Mouse (Mus musculus) gastrocnemius, postnatal 14 days (tissue): ENCODE data around the gene Gngt2. TPM values are rescaled to one million over a fixed set of nuclear protein-coding genes. Genes with fewer than 3 reads are reported as not detected.
"Not testable (repeated sequence)": the region's sequence is repeated elsewhere in the genome, so short reads cannot be mapped to it uniquely, and the experiment has no call there.

Experiments used
- DNase-seq: peaks from one replicate; pipeline ENCODE4 v3.0.0; 2021; ENCODE audit warnings: mixed read lengths
- intact Hi-C: fragments of 180-260 bp; cut with DNase I; formaldehyde crosslinking; loops from one replicate; pipeline ENCODE4 v1.15.1; 2025; ENCODE audit warnings: low total_unique reads
- total RNA-seq, 2 experiments: library from RNA; stranded (reverse); gene quantifications; 2 replicates each; pipeline ENCODE4 v1.2.3; 2021

Gene Gngt2
- total RNA-seq, 2 experiments from 2014 or later: 7.1 to 8.1 TPM

DNA sequence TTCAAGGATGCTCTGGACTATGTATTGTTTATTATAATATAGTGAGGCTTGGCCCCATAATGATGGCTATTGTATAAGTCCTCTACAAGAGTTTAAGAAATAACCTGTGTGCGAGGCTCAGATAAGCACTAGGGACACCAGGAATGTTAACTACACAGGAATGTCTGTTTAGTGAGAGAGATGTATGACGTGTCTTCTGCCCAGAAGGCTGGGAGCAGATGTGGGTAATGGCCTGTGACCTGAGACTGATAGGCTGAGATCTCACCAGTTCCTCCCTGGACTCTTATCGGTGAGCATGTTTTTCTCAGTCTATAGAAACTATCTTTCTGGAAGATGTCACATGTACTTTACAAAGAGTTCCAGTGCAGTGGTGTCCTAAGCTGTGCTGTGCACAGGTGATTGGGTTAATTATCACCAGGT lies 23.1 kb downstream of the Gngt2 start:
- intact Hi-C loops: no loop called here
- DNase-seq: no peak

DNA sequence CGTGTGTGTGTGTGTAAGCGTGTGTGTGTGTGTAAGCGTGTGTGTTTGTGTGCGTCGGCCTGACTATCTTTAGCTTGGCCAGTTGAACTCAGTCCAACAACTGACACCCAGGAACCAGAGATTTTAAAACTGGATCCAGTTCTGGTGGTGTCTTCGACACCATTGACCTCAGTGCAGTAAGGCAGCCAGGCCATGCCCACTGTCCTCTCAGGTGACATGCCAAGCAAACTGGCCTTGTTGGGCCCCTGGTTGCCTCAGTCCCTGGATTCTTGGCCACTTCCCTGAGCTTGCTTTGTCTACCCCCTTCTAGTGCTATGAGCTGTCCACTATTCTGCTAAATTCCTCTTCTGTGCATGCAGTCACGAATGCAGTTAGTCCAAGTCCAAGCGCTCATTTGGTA lies 24.4 kb downstream of the Gngt2 start:
- intact Hi-C loops: no loop called here
- DNase-seq: no peak

DNA sequence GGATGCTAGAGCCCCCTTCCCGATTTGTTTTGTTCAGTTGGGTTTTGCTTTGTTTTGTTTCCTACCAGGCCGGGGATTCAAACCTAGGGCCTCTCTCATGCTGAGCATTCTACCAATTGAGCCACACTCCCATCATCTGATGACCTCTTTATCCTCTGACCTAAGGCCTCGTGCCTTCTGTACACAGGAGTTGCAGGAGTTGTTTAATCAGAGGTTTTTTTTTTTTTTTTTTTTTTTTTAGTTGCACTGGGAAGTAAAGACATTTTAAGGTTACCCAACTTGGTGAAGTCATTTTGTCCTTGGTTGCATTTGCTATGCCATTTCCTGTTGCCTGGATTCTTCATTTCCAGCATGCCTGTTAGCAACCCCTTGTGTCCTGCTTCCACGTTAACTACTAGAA lies 32.4 kb downstream of the Gngt2 start:
- intact Hi-C loops: no loop called here
- DNase-seq: no peak

DNA sequence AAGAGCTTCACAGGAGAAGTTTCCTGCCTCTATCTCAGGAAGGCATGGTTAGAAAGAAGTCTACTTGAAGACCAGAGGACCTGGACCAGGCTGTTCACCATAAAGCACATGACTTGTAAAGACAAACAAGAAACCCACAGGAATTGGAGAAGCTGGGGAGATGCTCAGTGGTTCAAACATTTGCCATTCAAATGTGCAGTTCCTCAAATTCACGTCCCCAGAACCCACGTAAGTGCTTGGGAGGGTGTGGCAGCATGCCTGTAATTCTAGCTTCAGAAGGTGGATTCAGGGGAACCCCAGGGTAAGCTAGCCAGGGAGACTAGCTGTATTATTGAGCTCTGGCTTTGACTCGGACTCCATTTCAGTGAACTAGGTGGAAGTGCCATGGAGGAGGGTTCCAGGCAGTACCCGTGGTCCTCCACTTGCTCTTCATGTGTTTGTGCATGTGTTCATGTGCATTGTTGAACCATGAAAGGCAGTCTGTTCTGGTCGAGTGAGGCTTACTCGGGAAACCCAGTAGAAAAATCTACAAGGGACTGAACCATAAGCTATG lies 33.0 kb downstream of the Gngt2 start:
- intact Hi-C loops: no loop called here
- no peak for DNase-seq

DNA sequence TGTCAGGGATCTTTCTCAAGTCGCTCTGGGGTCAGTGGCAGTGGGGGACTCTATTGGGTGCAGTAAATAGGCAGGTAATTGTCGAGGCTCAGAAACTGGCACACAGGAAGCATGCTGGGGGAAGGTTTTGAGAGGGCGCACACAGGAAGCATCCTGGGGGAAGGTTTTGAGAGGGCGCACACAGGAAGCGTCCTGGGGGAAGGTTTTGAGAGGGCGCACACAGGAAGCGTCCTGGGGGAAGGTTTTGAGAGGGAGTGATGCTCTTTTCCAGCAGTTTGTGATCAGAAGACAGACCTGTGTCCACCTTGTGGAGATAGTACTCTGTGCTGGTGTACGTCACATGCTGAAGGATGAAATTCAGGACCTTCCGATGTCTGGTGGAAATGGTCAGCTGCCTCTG lies 38.8 kb downstream of the Gngt2 start:
- intact Hi-C loops: loop anchor here (5.0 kb wide), 1 partner anchor 216 kb away; no protein-coding TSS in a partner anchor
- DNase-seq: no peak

DNA sequence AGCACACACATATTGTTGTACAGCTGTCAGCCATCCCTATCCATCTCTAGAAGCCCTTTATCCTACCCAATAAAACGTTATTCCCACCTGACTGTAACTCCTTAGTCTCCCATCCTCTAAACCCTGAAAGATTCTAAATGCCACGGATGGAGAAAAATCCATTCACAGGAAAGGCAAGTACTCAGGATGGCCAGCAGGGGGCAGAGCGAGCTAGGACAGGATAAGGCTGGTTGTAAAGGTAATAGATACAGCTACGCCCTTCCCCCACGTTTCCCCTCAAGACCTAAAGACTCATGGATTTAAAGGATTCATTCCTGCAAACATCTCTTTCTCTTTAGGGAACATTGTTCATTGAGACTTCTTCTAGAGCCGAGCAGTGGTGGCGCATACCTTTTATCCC lies 39.3 kb downstream of the Gngt2 start:
- intact Hi-C loops: loop anchor here (5.0 kb wide), 1 partner anchor 216 kb away; no protein-coding TSS in a partner anchor
- DNase-seq: peak; percentile 52

- not testable (repeated sequence) for DNase-seq
These were observed 42.8 kb downstream of the Gngt2 start for GRCm38 (mm10) chr11:95879861-95880260.

DNA sequence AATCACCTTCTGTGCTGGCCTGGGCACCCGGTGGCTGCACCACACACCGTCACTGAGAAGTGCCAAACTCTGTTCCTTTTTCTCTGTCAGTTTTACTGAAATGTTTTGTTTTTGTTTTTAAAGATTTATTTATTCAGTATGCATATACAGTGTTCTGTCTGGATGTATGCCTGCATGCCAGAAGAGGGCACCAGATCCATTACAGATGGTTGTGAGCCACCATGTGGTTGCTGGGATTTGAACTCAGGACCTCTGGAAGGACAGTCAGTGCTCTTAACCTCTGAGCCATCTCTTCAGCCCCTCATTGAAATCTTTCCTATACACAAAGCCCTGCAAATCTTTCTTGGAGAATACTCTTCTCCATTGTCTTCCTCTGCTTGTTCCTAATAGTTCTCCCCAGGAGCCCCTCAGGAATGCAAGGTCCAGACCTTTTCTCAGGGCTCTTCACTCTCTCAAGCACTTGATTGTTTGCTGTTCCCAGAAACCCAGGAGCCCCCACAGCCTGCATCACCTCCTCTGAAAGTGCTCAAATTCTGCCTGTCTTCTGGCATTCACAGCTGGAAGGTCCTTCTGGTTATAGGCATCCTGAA lies 53.5 kb downstream of the Gngt2 start:
- no peak for DNase-seq
- intact Hi-C loops: no loop called here

More at GRCm38 (mm10) chr11:95879861-95880260, 42.8 kb downstream of the Gngt2 start:
- intact Hi-C loops: loop anchor here (5.0 kb wide), 1 partner anchor 212 kb away; no protein-coding TSS in a partner anchor

Other genes with a start within 250 kb of the Gngt2 start
- gene Ngfr, start 249.5 kb upstream of the Gngt2 start, total RNA-seq: 1 to 10 TPM; 1.5 to 4.3 TPM
- 100 to 1,000 TPM; 149 to 153 TPM for gene Phb, start 170.3 kb upstream of the Gngt2 start, total RNA-seq
- 10 to 100 TPM; 42.0 to 43.1 TPM for gene Zfp652, start 124.5 kb upstream of the Gngt2 start, total RNA-seq
- gene B130006D01Rik, start 113.6 kb upstream of the Gngt2 start, total RNA-seq: under 1 TPM; 0.24 to 0.25 TPM
- gene Phospho1, start 12.7 kb upstream of the Gngt2 start, total RNA-seq: 100 to 1,000 TPM; 148 to 155 TPM
- 1 to 10 TPM; 3.3 to 4.9 TPM for gene Abi3, start 5.3 kb downstream of the Gngt2 start, total RNA-seq
- gene B4galnt2, start 77.7 kb downstream of the Gngt2 start, total RNA-seq: not detected
- under 1 TPM; 0.10 to 0.11 TPM for gene Igf2bp1, start 168.7 kb downstream of the Gngt2 start, total RNA-seq
- not detected for gene Gip, start 187.3 kb downstream of the Gngt2 start, total RNA-seq
- 10 to 100 TPM; 27.6 to 31.7 TPM for gene Snf8, start 197.7 kb downstream of the Gngt2 start, total RNA-seq
- 10 to 100 TPM; 17.6 to 19.9 TPM for gene Ube2z, start 228.2 kb downstream of the Gngt2 start, total RNA-seq
- 1,000 to 10,000 TPM; 1,272 to 1,516 TPM for gene Atp5g1, start 238.5 kb downstream of the Gngt2 start, total RNA-seq